Mouse (Mus musculus): ENCODE data around the gene Rif1. TPM values are rescaled to one million over a fixed set of nuclear protein-coding genes. Genes with fewer than 3 reads are reported as not detected.

Rif1 gene
- polyA plus RNA-seq, 1 experiment from 2014 or later: 50.8 TPM

Other genes starting within 250 kb of the Rif1 start
- 5.3 and 6.0 TPM in 2 replicates for gene Rbm43, start 137.7 kb upstream of the Rif1 start, polyA plus RNA-seq (2016; fragmentation: Nextera tagmentation; extraction: Ambion mirVana)
- 5.1 and 6.4 TPM in 2 replicates for gene Nmi, start 99.3 kb upstream of the Rif1 start, polyA plus RNA-seq (2016; fragmentation: Nextera tagmentation; extraction: Ambion mirVana)
- gene Tnfaip6, start 34.8 kb upstream of the Rif1 start, polyA plus RNA-seq (2016; fragmentation: Nextera tagmentation; extraction: Ambion mirVana): 14.1 and 19.6 TPM in 2 replicates

Measured in midbrain, embryonic 12.5 days (tissue).